Mouse (Mus musculus): ENCODE measurements around the gene Gcm1.

The Gcm1 gene

DNA sequence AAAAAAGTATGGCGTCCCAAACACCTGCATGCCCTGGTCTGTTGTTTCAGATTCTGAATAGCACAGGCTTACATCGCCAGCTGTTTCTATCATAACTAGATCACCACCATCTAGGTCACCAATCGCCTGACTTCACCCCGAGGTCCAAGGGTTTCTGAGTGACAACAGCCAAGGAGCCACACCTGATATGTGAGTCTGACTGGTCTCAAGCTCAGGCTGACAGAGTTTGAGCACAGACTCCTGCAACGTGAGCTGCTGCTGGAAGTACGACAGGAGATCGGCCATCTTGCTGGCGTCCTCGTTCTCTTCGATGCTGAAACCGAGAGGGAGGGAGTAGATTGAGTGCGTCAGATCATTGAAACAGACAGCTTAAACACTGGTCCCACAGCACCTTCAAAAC is 44.0 kb downstream of the Gcm1 start:
- ATAC-seq (ENCODE audit: insufficient number of reproducible peaks, low FRiP score, low TSS enrichment) = no peak

DNA sequence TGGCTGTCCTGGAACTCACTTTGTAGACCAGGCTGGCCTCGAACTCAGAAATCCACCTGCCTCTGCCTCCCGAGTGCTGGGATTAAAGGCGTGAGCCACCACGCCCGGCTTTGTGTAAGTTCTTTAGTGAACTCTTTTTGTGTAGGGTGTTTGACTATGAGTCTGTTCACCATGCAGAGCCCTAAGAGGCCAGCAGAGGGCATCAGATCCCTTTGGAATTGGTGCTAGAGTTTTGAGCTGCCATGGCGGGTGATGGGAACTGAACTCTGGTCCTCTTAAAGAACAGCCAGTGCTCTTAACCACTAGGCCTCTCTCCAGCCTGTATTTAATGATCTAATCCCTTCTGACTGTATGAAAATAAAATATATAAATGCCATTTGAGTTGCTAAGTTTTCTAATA is 44.7 kb downstream of the Gcm1 start:
- no peak for ATAC-seq (ENCODE audit: insufficient number of reproducible peaks, low FRiP score, low TSS enrichment)

DNA sequence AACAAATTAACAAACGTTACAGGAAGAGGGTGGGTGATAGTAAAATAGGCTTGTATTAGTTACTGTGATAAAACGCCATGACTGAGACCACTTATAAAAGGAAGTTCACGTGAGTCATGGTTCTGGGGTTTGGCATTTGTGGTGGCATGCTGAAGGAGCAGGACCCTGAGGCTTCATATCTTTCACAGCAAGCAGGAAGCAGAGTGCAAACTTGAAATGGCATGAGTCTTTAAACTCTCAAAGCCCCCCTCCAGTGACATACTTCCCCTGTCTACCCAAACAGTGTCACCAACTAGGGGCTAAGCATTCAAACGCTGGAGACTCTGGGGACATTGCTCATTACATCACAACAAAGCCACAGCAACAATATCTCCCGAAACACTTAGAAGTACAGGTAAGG is 49.2 kb downstream of the Gcm1 start:
- ATAC-seq (ENCODE audit: insufficient number of reproducible peaks, low FRiP score, low TSS enrichment) = no peak

DNA sequence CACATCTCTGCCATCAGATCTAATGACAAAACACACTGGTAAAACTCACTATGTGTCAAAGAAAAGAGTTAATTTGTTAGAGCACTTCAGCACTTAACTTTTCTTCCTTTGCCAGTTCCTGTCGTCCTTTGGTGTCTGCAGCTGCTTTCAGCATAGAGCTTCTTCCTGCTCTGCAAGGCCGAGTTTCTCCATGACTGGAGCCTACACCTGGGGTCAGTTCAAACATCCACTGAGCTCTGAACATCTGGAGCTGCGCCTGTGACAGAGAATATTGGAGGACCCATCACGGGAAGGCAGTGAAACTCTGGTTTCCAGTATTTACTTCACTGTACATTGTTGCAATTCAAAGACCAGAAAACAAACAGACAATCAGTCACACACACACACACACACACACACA is 49.7 kb downstream of the Gcm1 start:
- ATAC-seq (ENCODE audit: insufficient number of reproducible peaks, low FRiP score, low TSS enrichment) = no peak

DNA sequence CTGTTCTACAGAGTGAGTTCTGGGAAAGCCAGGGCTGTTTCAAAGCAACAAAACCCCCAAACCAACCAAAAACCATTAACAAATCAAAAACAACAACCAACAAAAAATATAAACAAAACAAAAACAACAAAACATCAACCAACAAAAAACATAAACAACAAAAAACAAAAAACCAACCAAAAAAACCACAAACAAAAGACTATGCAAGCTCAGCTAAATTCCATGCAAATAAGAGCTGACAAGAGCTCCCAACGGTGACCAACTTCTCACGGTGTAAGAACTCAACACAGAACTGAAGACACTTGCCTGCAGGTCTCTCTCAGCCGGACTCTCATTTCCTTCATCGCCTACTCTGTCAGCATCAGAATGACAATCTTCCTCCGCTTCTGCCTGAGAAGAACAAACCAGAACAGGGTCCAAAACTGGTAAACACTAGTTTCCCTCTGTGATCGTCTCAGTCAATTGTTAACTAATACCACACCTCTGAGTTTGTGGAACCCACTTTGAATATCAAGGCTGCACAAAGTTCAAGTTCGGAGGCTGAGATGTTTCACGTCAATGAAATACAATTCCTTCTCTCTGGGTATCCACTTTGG is 52.3 kb downstream of the Gcm1 start:
- no peak for ATAC-seq (ENCODE audit: insufficient number of reproducible peaks, low FRiP score, low TSS enrichment)

DNA sequence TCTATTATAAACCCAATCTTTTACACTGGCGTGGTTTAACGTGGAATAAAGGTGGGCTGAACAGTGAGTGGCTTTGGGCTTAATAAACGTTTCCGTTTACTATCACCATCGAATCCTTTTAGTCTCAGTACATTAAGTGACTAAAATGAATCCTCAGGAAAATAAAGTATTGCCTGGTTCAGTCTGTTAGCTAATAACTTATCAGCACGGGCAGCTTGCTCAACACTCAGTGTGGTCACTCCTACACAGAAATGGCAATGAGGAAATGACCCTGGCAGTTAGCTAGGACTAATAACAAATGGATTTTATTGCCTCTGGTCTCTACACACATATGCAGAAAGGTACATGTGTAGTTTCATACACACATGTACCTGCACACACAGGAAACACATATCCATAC is 53.2 kb downstream of the Gcm1 start:
- no peak for ATAC-seq (ENCODE audit: insufficient number of reproducible peaks, low FRiP score, low TSS enrichment)

DNA sequence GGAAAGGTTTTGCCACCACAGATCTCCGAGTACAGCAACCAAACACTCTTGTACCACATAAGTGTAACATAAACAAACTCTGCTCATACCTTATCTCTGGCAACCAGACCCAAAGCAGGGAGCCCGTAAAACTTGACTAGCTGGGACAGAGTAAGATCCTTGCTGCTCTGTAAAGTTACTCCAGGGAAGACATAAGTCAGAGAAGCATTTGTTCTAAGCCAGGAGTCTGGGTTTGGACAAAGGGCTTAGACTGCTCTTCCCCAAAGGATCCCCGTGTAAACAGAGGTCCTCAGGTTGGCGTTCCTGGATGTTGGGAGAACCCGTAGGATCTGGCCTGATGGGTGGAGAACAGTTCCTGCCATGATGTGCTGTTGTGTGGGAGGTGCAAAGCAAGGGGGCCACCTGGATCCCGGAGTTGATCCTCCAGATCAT is 53.8 kb downstream of the Gcm1 start:
- no peak for ATAC-seq (ENCODE audit: insufficient number of reproducible peaks, low FRiP score, low TSS enrichment)

DNA sequence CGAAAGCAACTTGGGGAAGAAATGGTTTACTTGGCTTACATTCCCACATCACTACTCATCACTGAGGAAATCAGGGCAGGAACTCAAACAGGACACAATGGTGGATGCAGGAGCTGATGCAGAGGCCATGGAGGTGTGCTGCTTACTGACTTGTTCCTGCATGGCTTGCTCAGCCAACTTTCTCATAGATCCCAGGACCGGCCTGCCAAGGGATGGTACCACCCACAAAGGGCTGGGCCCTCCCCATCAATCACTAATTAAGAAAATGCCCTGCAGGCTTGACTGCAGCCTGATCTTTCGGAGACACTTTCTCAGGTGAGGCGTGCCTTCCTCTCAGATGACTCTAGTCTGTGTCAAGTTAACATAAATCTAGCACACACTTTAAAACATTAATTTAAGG is 55.1 kb downstream of the Gcm1 start:
- ATAC-seq (ENCODE audit: insufficient number of reproducible peaks, low FRiP score, low TSS enrichment) = no peak

DNA sequence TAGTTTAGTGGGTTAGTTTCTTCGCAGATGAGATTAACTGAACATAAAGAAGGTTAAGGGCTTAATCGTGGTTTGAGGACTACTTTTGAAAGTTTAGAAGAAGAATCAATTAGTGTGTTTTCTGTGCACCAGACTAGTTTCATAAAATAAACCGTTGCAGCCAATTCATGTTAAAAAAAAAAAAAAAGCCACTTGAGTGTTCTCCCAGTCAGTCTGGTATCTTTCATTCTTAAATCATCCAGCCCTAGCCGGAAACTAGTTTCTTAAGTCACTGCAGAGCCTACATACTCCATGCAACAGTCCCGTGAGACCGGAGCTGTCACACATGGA is 55.8 kb downstream of the Gcm1 start:
- ATAC-seq (ENCODE audit: insufficient number of reproducible peaks, low FRiP score, low TSS enrichment) = no peak

DNA sequence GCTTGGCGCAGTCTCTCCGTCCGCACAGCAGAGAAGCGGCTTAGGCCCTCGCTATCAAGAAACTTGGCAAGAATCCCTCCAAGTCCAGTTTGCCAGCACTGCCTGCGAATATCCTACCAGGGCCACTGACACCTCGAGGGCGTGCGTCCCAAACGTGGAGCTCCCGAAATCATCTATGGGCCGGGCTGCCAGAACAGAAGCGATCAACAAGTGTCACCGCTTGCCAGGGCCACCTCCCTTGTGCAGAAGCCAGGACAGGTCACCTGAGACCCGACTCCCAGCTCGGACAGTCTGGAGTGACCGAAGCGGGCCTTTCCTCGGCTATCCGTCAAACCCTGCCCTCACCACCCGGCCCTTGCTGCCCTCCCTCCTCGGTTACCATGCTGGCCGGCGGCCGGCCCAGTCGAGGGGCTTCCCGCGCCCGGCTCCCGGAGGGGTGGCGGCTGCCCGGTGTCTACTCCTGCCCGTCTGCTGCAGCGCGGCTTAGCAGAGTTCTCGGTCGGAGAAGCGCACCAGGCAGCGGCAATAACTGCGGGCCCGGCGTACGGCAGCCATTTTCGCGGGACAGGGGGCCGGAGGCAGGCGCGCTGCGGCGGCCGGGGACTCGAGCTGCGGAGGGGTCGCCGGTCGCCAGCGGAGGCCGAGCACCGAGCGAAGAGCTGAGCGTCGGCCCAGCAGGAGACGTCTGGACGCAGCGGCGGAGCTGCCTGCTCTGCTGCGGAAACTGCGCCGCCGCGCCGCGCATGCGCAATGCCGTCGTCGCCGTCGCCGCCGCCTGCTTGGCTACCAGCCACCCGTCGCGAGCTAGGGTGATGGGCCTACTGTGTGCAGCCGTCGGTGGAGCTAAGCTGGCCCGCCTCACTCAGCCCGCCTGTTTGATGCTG is 56.4 kb downstream of the Gcm1 start:
- peak; percentile 52 for ATAC-seq (ENCODE audit: insufficient number of reproducible peaks, low FRiP score, low TSS enrichment)

DNA sequence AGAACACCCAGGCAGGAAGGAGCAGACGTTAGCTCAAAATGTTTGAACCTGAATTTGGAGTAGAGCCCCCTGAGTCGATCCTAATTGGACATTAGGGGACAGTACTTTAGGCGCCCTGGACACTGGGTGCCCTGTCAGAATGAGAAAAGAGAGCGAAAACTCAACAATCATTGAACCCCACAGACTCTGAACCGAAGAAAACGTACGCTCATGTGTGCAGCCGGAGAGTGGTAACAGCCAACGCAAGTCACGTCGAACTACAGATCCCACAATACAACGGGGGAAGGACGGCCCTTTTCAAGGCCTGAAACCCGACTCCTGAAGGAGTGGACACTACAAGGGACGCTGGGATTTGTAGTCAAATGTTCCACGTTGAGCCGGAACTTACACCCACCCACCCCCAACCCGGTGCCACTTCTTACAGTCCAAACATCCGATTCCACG is 57.1 kb downstream of the Gcm1 start, which contains the start of the genes Fbxo9 and Ick:
Fbxo9 (minus strand) TSS at position 270 of the 444 bp plus-strand sequence.
Ick (plus strand) TSS at position 397 of the 444 bp plus-strand sequence.
- ATAC-seq (ENCODE audit: insufficient number of reproducible peaks, low FRiP score, low TSS enrichment) = peak; percentile 89

DNA sequence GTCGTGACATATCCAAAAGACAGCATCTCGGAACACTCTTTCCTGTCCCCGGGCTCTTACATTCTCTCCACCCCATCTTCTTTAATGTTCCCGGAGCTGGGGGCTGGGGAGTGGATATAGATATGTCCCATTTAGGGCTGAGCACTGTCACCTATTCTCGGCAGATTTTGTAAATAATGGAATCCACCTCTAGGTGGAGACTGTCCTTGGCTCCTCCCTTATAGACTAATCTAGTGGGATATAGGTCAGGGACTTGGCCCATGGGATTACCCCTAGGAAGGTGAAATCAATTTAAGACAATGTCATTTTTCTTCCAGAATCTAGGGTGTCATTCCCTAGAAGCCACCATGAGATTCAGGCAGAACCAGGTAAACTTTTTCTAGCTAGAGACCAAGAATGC is 57.9 kb downstream of the Gcm1 start:
- ATAC-seq (ENCODE audit: insufficient number of reproducible peaks, low FRiP score, low TSS enrichment) = no peak

DNA sequence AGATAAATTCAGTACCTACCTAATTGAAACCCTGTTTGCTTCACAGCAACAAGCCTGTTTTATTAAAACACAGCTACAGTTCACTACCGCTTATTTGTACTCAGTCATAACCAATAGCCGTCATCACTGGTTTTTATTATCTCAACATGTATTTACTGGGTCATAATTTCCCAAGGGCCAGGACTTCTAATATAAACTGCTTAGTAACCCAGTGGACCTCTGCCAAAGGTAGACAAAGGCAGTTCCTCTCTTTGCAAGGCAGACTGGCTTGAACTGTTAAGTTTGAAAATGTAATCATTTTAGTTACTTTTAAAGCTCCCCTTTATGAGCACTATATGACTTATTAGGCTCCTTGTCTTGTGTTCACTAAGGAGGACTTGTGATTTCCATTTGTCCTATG is 59.7 kb downstream of the Gcm1 start:
- no peak for ATAC-seq (ENCODE audit: insufficient number of reproducible peaks, low FRiP score, low TSS enrichment)

DNA sequence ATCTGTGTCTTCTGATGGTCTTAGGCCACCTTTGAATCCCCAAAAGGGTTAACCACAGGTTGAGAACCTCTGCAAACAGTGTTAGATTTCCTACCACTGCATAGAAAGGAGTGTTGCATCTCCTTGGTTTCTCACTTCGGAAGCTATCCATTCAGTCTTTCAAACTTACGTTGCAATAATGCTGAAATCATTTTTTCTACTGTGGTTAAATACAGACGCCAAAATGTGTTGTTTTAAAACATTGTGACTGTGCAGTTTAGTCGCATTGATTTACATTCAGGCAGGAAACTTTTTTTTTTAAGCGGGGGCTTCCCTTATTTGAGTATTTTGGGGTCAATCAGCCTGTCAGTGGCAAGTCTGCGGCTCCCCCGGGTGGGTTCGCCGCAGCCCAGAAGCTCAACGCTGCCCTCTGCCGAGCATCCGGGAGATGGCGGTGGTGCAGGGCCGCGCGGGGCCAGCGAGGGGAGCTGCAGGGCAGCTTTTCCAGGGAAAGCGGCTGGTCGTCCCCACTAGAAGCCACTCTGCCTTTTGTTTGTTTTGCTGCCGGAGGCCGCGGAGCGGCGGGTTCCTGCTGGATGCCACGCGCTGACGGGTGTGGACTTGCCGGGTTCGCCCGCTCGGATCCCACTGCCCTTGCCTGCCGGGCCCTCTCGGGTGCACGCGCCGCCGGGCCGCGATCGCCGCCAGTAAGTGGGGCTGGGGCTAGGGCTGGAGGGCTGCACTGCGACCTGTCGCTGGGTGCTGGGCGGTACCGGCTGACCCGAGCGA is 61.2 kb downstream of the Gcm1 start:
- ATAC-seq (ENCODE audit: insufficient number of reproducible peaks, low FRiP score, low TSS enrichment) = peak; percentile 79

DNA sequence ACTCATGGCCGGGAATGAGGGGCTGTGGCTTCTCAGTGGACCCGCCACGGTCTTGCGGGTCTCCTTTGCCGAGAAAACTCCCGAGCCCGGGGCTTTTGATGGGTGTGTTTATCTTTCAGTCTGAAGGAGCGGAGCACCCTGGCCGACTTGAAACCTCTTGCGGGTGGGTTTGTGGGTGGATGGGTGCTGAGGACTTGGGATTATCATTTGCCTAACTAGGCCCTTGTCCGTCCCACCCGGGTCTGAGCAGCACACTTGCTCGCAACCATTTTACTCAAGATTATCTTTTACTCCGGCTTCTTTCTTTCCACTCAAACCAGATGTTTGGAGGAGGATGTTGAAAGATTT is 61.8 kb downstream of the Gcm1 start:
- ATAC-seq (ENCODE audit: insufficient number of reproducible peaks, low FRiP score, low TSS enrichment) = no peak

All from cerebellum, adult (tissue).